Mouse (Mus musculus): ENCODE results near the gene Maml2.

- TF ChIP-seq MAX (IDR thresholded peaks at IDR 0.05), result no peak
- peak; percentile 9 for TF ChIP-seq CTCF (IDR thresholded peaks at IDR 0.05; ENCODE audit: control insufficient read depth, insufficient read depth, insufficient read length)
Measured at GRCm38 (mm10) chr9:13297668-13298512, at the start of gene Maml2.

All from C2C12 (cell line).